Mouse (Mus musculus) limb, embryonic 12.5 days (tissue): Measurements from ENCODE around the gene Bfsp1. TPM values are rescaled to one million over a fixed set of nuclear protein-coding genes. Genes with fewer than 3 reads are reported as not detected.

Experiments used
- ATAC-seq: fragments of 200-750 bp; cut with Nextera tagmentation; 2 replicates; pipeline ENCODE4 v1.8.0; 2017; ENCODE audit warnings: low read depth, moderate TSS enrichment; ENCODE audit not compliant: insufficient number of reproducible peaks, insufficient read depth, low FRiP score, low TSS enrichment
- H3K27ac ChIP-seq: fragments of 300-500 bp; sonication (generic); 2 replicates; pipeline ENCODE4 v1.5.1; 2016; ENCODE audit warnings: mild to moderate bottlenecking, moderate library complexity
- H3K27me3 ChIP-seq: fragments of 300-500 bp; sonication (generic); 2 replicates; pipeline ENCODE4 v1.6.1; 2016; ENCODE audit warnings: mild to moderate bottlenecking, moderate library complexity
- H3K36me3 ChIP-seq: fragments of 300-500 bp; sonication (generic); 2 replicates; pipeline ENCODE4 v1.6.1; 2016; ENCODE audit warnings: mild to moderate bottlenecking, moderate library complexity
- H3K4me1 ChIP-seq: fragments of 300-500 bp; sonication (generic); replicated peaks from 2 replicates; pipeline ENCODE4 v1.6.1; 2016
- H3K4me2 ChIP-seq: fragments of 300-500 bp; sonication (generic); 2 replicates; pipeline ENCODE4 v1.6.1; 2016; ENCODE audit warnings: mild to moderate bottlenecking, moderate library complexity
- H3K4me3 ChIP-seq: fragments of 300-500 bp; sonication (generic); replicated peaks from 2 replicates; pipeline ENCODE4 v1.5.1; 2016; ENCODE audit warnings: mild to moderate bottlenecking
- H3K9ac ChIP-seq: fragments of 300-500 bp; sonication (generic); replicated peaks from 2 replicates; pipeline ENCODE4 v1.6.1; 2016; ENCODE audit warnings: mild to moderate bottlenecking, moderate library complexity
- H3K9me3 ChIP-seq: fragments of 300-500 bp; sonication (generic); 2 replicates; pipeline ENCODE4 v1.6.1; 2016; ENCODE audit warnings: mild to moderate bottlenecking, moderate library complexity
- WGBS: fragments of 180-500 bp; shearing (Covaris S2); methylation state at CpG from one replicate; pipeline ENCODE4 v1.1.7; 2016; 5-methylcytosine and 5-hydroxymethylcytosine counted together
- polyA plus RNA-seq: library from polyadenylated mRNA; unstranded; fragments of >200 nt; fragmentation: Nextera tagmentation; extraction: Ambion mirVana; gene quantifications from 2 replicates; pipeline ENCODE4 v1.2.1, GENCODE M21; 2016

Gene Bfsp1
- polyA plus RNA-seq, 1 experiment from 2014 or later, result 1.4 TPM

GRCm38 (mm10) chr2:143789911-143790310 is 73.1 kb downstream of the Bfsp1 start:
- Histone ChIP-seq H3K9me3 (no peaks in the 10 kb centered on the region), H3K36me3 (no peaks in the 10 kb centered on the region), H3K4me2 (no peak overlapping the region), H3K27ac (no peak overlapping the region), H3K4me3 (no peak overlapping the region), H3K27me3 (no peaks in the 10 kb centered on the region), H3K9ac (no peak overlapping the region), H3K4me1 (no peaks in the 10 kb centered on the region)
- 85% methylated on average over 5 of the region's 5 CpGs for WGBS
- ATAC-seq, result no peak

GRCm38 (mm10) chr2:143780310-143780709 is 82.7 kb downstream of the Bfsp1 start:
- 72% methylated on average over 2 of the region's 2 CpGs for WGBS
- Histone ChIP-seq H3K27me3 (no peaks in the 10 kb centered on the region), H3K9me3 (no peaks in the 10 kb centered on the region), H3K36me3 (no peaks in the 10 kb centered on the region), H3K27ac (no peak overlapping the region), H3K4me1 (no peaks in the 10 kb centered on the region), H3K4me2 (no peak overlapping the region), H3K4me3 (no peak overlapping the region), H3K9ac (no peak overlapping the region)
- no peak for ATAC-seq

Other genes with a start within 250 kb of the Bfsp1 start
- gene Dstn, start 52.1 kb upstream of the Bfsp1 start, polyA plus RNA-seq, result 305 and 312 TPM in 2 replicates
- gene Rrbp1, start 148.1 kb upstream of the Bfsp1 start, polyA plus RNA-seq, result 78.8 and 80.3 TPM in 2 replicates
- not detected in 2 replicates for gene Banf2, start 169.9 kb upstream of the Bfsp1 start, polyA plus RNA-seq